Mouse (Mus musculus) brain, adult 2 months (tissue): ENCODE results near the gene Brd7.

Source experiments
- DNase-seq: peaks from one replicate; pipeline ENCODE4 v3.0.0; 2011; ENCODE audit warnings: low read depth, low spot score

Gene Brd7

GRCm38 (mm10) chr8:88310286-88310685, 51.7 kb downstream of the Brd7 start:
- DNase-seq: no peak

GRCm38 (mm10) chr8:88309881-88310280, 52.1 kb downstream of the Brd7 start:
- no peak for DNase-seq

GRCm38 (mm10) chr8:88309274-88309873, 52.6 kb downstream of the Brd7 start:
- DNase-seq: no peak

GRCm38 (mm10) chr8:88307736-88308135, 54.3 kb downstream of the Brd7 start:
- DNase-seq: no peak

- no peak for DNase-seq
Measured at GRCm38 (mm10) chr8:88306511-88306910, 55.5 kb downstream of the Brd7 start.

GRCm38 (mm10) chr8:88305814-88306213, 56.2 kb downstream of the Brd7 start:
- DNase-seq: no peak

- no peak for DNase-seq
Measured at GRCm38 (mm10) chr8:88301589-88302437, 60.2 kb downstream of the Brd7 start.

- DNase-seq: no peak
Measured at GRCm38 (mm10) chr8:88299907-88300603, 61.9 kb downstream of the Brd7 start.

GRCm38 (mm10) chr8:88298733-88299103, 63.3 kb downstream of the Brd7 start:
- DNase-seq: no peak

- peak; percentile 76 for DNase-seq
Measured at GRCm38 (mm10) chr8:88297976-88298732, 63.8 kb downstream of the Brd7 start.

- no peak for DNase-seq
Measured at GRCm38 (mm10) chr8:88294977-88295376, 67.0 kb downstream of the Brd7 start.

GRCm38 (mm10) chr8:88293590-88294356, 68.2 kb downstream of the Brd7 start:
- no peak for DNase-seq

GRCm38 (mm10) chr8:88292926-88293325, 69.1 kb downstream of the Brd7 start:
- DNase-seq: no peak

- DNase-seq: no peak
Measured at GRCm38 (mm10) chr8:88291305-88291690, 70.7 kb downstream of the Brd7 start.

- no peak for DNase-seq
Measured at GRCm38 (mm10) chr8:88290326-88291304, 71.4 kb downstream of the Brd7 start.

- no peak for DNase-seq
Measured at GRCm38 (mm10) chr8:88289901-88290300, 72.1 kb downstream of the Brd7 start.

GRCm38 (mm10) chr8:88288622-88289242, 73.3 kb downstream of the Brd7 start:
- DNase-seq: no peak

GRCm38 (mm10) chr8:88286421-88286960, 75.5 kb downstream of the Brd7 start:
- DNase-seq: no peak
